Mouse (Mus musculus) cerebellum, adult 9-11 months (tissue): ENCODE results near the gene Dynlt3.
"Not testable (repeated sequence)": the region's sequence is repeated elsewhere in the genome, so short reads cannot be mapped to it uniquely, and the experiment has no call there.

Experiments
- DNase-seq: peaks from one replicate; pipeline ENCODE4 v3.0.0; 2022

Dynlt3 gene

DNA sequence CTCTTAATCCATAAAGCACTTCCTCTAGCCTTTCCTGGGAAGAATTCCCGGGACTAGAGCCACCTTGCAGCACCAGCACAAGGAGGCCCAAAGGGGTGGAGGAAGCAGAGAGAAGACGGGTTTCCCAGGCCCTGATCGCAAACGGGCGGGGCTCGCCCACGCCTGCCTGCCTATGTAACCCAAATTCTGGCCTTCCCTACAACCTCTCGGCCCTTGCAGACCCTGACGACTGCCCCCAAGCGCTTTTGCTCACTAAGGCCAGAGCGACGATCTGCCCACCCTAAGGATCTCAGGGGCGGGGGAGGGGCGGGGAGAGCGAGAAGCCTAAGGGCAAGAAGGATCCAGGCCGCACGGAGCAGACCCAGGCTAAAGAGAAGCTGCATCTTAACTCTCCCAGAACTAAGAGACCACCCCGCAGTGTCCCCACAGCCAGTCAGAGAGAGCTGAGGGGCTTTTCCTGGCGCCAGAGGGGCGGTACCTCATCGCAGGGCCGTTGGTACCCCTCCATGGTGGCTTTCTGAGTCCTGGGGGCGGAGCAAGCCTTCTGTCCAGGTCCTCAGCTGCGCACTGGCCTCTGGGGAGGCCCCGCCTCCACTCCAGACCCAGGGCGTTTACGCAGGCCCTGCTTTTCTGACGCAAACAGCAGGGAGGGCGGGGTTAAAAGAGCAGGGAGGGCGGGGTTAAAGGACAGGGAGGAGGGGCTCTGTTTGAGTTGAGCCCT lies at the start of gene Dynlt3:
Gene Dynlt3, minus strand, starts transcription at position 613 of the 721 bp plus-strand sequence.
- peak; percentile 87 for DNase-seq

DNA sequence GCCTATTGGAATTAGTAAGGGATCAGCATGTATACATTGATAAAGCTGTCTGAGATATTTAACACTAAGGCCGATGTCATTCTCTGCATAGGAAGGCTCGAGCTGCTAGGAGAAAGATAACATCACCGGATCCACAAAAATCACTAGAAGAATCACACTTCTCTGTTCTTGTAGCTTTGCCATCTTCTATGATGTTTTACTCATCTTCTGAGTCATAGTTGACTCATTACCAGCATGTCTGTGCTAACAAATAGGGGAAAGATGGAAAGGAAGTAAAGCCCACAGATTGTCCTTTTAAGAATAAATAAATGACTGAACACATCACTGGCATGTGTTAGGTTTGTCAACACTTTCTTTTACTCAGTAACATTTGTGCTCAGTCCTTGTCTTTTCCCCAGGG lies 37.0 kb upstream of the Dynlt3 start:
- DNase-seq, result no peak

DNA sequence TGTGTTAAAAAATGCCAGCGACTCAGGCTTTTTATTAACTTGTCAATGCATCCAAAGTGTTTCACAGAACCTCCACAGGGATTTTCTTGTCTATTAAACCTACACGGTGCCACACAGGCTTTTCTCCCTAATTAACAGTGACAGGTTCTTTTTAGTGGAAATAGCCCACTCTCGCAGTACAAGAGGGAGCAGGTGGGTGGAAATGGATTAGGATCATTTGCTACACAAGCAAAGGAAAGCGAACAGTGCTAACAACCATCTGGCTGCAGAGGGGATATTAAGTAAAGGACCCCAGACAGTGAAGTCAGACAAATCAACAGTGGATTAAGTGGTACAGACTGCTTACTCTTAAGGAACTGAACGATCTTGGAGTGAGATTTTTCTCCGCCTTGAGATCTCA lies 33.2 kb upstream of the Dynlt3 start:
- DNase-seq, result no peak

DNA sequence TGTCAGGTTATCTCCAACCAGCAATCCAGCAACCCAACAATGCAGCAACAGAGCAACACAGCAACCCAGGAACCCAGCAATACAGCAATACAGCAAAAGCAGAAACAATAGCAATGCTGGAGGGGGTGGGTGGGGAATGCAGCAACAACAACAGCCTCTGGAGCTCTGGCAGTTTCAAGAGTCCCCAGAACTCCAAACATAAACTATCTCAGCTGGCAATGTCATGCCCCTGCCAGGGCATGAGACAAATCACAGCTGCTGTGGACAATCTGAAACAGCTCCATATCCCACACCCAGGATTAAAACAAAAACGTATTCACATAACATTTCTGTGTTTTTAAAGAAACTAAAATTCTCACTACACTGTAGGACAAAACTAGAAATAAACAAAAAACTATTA lies 9.2 kb upstream of the Dynlt3 start:
- DNase-seq, result no peak

DNA sequence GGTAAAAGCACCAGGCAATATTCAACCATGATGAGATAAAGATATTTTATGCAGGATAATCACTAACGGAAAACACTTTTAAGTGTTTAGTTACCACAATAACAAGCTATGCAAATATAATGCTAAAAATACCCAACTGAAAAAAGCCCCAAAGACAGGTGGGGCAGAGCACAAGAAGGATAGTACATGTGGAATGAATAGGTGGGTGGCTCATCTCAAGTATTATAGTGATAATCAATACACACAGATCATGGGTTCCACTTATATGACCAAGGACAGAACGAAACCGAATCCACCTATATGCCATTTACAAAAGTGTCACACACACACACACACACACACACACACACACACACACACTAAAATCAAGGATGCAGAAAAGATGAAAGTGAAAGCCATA lies 8.6 kb upstream of the Dynlt3 start:
- DNase-seq, result no peak

DNA sequence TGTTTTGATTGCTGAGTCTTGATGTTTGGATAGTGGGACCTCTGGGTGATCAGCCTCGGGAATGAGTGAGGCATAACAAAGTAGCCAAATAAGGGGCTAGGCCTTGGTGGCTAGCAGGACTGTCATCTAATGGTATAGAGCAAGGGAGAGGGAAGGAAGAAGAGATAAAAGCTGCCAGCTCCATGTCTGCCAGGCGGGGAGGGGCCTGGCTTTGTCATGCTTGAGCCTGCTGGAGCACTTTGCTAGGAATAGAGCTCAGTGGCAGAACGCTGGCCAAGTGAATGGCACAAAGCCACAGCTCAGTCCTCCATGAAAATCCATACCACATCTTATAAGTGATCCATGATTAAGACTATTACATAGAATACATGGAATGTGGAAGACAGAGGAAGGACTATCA lies 10.0 kb downstream of the Dynlt3 start:
- DNase-seq, result peak; percentile 29

DNA sequence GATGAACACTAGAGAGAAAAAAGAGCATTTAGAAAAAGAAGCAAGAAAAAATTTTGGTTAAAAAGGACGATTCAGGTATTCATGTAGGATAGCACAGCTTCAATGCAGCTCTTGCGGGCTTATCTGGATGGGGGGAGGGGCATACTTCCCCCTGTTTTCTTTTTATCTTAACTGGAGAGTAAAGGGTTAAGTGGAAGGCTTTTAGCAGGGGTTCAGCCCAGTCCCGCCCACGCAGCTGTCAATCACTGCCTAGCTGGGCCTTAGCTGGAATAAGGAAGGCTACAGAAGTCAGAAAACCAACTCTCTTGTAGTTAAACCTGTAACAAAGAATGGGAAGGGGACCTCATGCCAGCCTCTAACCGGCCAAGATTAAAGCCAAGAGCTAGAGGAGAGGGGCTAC lies 22.2 kb downstream of the Dynlt3 start:
- DNase-seq, result not testable (repeated sequence)

DNA sequence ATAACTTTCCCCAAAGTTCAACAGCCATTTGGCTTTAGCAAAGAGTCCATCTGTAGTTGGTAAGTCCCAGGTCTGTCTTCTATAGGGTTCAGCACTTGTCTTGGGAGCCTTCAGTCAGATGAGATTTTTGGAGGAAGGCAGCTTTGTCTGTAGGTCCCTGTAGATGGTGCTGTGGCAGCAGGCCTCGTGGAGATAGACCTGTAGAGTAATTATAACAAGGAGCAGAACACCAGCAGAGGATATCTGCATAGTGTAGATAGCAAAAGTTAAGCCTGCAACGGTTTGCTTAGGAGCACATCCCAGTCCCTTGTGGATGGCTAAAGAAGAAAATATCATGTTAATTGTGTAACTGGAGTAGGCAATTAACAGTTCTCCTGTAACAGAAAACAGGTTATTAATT lies 22.7 kb downstream of the Dynlt3 start:
- DNase-seq, result not testable (repeated sequence)
